Mouse (Mus musculus): ENCODE data around the gene Cnn1. TPM values are rescaled to one million over a fixed set of nuclear protein-coding genes. Genes with fewer than 3 reads are reported as not detected.

Cnn1 gene
- total and polyA plus RNA-seq, 3 experiments: 0.06 to 0.19 TPM; not detected in 1

DNA sequence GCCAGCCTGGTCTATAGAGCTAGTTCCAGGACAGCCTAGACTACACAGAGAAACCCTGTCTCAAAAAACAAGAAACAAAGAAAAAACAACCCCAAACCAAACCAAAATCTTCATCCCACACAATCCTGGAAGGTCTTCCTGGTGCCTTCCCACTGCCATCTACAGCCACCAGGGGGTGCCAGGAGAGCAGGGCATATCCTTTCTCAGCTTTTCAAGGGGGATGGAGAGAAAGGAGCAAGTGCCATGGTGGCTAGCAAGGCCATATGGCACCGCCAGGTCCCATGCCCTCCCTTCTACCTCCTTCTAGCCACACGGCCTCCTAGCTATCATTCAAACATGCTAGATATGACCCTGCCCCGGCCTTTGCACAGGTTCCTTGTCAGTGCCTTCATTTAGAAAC, 32.6 kb upstream of the Cnn1 start:
- TF ChIP-seq SMC3 (IDR thresholded peaks at IDR 0.05; ENCODE audit: low read depth, low read length) (peak; percentile 99), MYC (IDR thresholded peaks at IDR 0.05; ENCODE audit: low read depth, low read length) (no peak), RAD21 (IDR thresholded peaks at IDR 0.05; ENCODE audit: low read depth, low read length) (peak; percentile 92), ZC3H11A (IDR thresholded peaks at IDR 0.05; ENCODE audit: low read depth, low read length) (peak; percentile 88), SIN3A (IDR thresholded peaks at IDR 0.05; ENCODE audit: low read length) (no peak), CTCF (IDR thresholded peaks at IDR 0.05 in 2 of 3, conservative IDR thresholded peaks at IDR 0.05 in 1 of 3; ENCODE audit: control insufficient read depth in 1 of 3, insufficient read depth in 1 of 3, low read depth in 2 of 3, low read length in 3 of 3, poor library complexity in 1 of 3, severe bottlenecking in 1 of 3) (peak; percentile 98 to 99 (median 98)), USF1 (IDR thresholded peaks at IDR 0.05; ENCODE audit: low read depth, low read length) (no peak), GATA1 (IDR thresholded peaks at IDR 0.05; ENCODE audit: low read depth, low read length) (no peak), MAX (IDR thresholded peaks at IDR 0.05; ENCODE audit: low read length) (no peak), POLR2A (IDR thresholded peaks at IDR 0.05; ENCODE audit: control insufficient read depth in 1 of 2, insufficient read depth in 1 of 2, low read depth in 1 of 2, low read length in 2 of 2, poor library complexity in 1 of 2) (no peak)
- no peaks in the 10 kb centered on the region for H3K9me3 ChIP-seq (replicated peaks; ENCODE audit: insufficient read depth, low read length)
- H3K4me3 ChIP-seq (ENCODE audit: control insufficient read depth in 1 of 2, insufficient read depth in 1 of 2, low read depth in 2 of 2, low read length in 2 of 2): no peak overlapping the region
- H3K27ac ChIP-seq (ENCODE audit: control insufficient read depth, low read depth, low read length): no peak overlapping the region
- H3K36me3 ChIP-seq (ENCODE audit: control insufficient read depth in 1 of 2, insufficient read depth in 2 of 2, low read length in 2 of 2): peaks cover 3 to 8% of the 10 kb centered on the region in 2 experiments
- peak; percentile 81 for DNase-seq (ENCODE audit: low read depth, low spot score)
- no peak overlapping the region for H3K9ac ChIP-seq (ENCODE audit: control insufficient read depth, low read depth, low read length, poor library complexity, severe bottlenecking)
- H3K4me1 ChIP-seq (ENCODE audit: control insufficient read depth in 1 of 2, insufficient read depth in 2 of 2, low read length in 2 of 2): peaks cover 1 to 6% of the 10 kb centered on the region in 2 experiments
- no peaks in the 10 kb centered on the region for H3K27me3 ChIP-seq (ENCODE audit: control insufficient read depth in 1 of 2, insufficient read depth in 2 of 2, low read length in 2 of 2)
- H3K79me2 ChIP-seq (ENCODE audit: control insufficient read depth, insufficient read depth, low read length, poor library complexity): peaks cover 6% of the 10 kb centered on the region

GRCm38 (mm10) chr9:22067195-22067594, 31.8 kb upstream of the Cnn1 start:
- Histone ChIP-seq H3K36me3 (ENCODE audit: control insufficient read depth in 1 of 2, insufficient read depth in 2 of 2, low read length in 2 of 2) (peaks cover 4 to 6% of the 10 kb centered on the region in 2 experiments; a peak in 3 of 4 replicates), H3K27me3 (ENCODE audit: control insufficient read depth in 1 of 2, insufficient read depth in 2 of 2, low read length in 2 of 2) (no peaks in the 10 kb centered on the region), H3K9me3 (replicated peaks; ENCODE audit: insufficient read depth, low read length) (no peaks in the 10 kb centered on the region), H3K9ac (ENCODE audit: control insufficient read depth, low read depth, low read length, poor library complexity, severe bottlenecking) (no peak overlapping the region), H3K4me3 (ENCODE audit: control insufficient read depth in 1 of 2, insufficient read depth in 1 of 2, low read depth in 2 of 2, low read length in 2 of 2) (no peak overlapping the region), H3K27ac (ENCODE audit: control insufficient read depth, low read depth, low read length) (no peak overlapping the region), H3K4me1 (ENCODE audit: control insufficient read depth in 1 of 2, insufficient read depth in 2 of 2, low read length in 2 of 2) (peaks cover 1 to 10% of the 10 kb centered on the region in 2 experiments), H3K79me2 (ENCODE audit: control insufficient read depth, insufficient read depth, low read length, poor library complexity) (peaks cover 6% of the 10 kb centered on the region)
- no peak for DNase-seq (ENCODE audit: low read depth, low spot score)
- TF ChIP-seq GATA1 (IDR thresholded peaks at IDR 0.05; ENCODE audit: low read depth, low read length) (no peak), SMC3 (IDR thresholded peaks at IDR 0.05; ENCODE audit: low read depth, low read length) (no peak), MEF2A (IDR thresholded peaks at IDR 0.05; ENCODE audit: extremely low read depth, insufficient replicate concordance, low read depth, low read length, poor library complexity, severe bottlenecking) (no peak), ETS1 (IDR thresholded peaks at IDR 0.05; ENCODE audit: low read depth, low read length) (no peak), POLR2AphosphoS2 (IDR thresholded peaks at IDR 0.05; ENCODE audit: low read length) (no peak), ELF1 (IDR thresholded peaks at IDR 0.05; ENCODE audit: low read depth, low read length) (no peak), BHLHE40 (IDR thresholded peaks at IDR 0.05; ENCODE audit: borderline replicate concordance, low read depth, low read length) (no peak), RCOR1 (IDR thresholded peaks at IDR 0.05; ENCODE audit: low read depth, low read length) (no peak), POLR2AphosphoS5 (IDR thresholded peaks at IDR 0.05; ENCODE audit: borderline replicate concordance, low read depth, low read length) (no peak), NELFE (IDR thresholded peaks at IDR 0.05; ENCODE audit: low read depth, low read length) (no peak), EP300 (IDR thresholded peaks at IDR 0.05; ENCODE audit: low read depth in 1 of 2, low read length in 2 of 2) (no peak), MAX (IDR thresholded peaks at IDR 0.05; ENCODE audit: low read length) (no peak), CHD2 (IDR thresholded peaks at IDR 0.05; ENCODE audit: low read length) (no peak), MAFK (IDR thresholded peaks at IDR 0.05; ENCODE audit: borderline replicate concordance, low read depth, low read length) (no peak), ZKSCAN1 (IDR thresholded peaks at IDR 0.05; ENCODE audit: low read depth, low read length) (no peak), ZMIZ1 (IDR thresholded peaks at IDR 0.05; ENCODE audit: low read depth, low read length) (no peak), ZNF384 (IDR thresholded peaks at IDR 0.05; ENCODE audit: low read depth, low read length) (no peak)
